8 mouse cellular contexts compared by ENCODE assay signal in the genomic region with DNA sequence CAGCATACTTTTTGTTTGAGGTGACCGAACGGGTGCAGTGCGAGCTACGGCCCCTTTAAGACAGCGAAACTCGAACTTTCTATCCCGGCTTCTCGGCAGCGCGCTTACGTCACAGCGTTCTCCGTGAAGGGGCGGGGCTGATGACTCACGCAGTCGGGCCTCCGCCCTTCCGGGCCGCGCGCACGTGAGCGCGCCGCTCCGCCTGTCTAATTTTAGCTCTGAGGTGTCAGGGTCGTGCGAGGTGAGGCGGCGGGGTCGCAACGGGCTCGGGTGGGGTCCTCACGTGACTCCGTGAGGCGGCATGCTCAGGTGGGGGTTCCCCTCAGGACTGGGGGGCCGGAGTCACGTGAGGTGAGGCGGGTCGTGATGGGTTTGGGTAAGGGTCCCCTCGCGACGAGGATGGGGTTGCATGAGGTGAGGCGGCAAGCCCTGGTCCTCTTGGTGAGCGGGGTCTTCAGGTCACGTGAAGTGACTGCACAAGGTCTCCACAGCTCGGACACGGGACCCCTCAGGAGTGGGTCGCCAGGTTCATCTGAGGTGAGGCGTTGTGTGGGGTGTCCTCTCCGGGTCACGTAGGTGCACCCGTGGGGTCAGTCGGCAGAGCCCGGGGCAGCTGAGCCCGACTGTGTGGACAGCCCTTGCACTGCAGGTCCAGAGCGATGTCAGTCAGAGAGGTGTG. TPM values are rescaled to one million over a fixed set of nuclear protein-coding genes. Genes with fewer than 3 reads are reported as not detected.
DNase-seq lines count a peak whose midpoint lies in the region; ATAC-seq lines count a peak whose summit lies in the region.

No protein-coding gene starts in this region.

- H3K4me2 ChIP-seq in embryonic facial prominence, embryonic 14.5 days (ENCODE audit: low read depth, low read length), result peak overlapping the region; percentile 92
- H3K4me2 ChIP-seq in kidney, embryonic 14.5 days (replicated peaks; ENCODE audit: low read depth, low read length), result peak overlapping the region; percentile 96
- H3K4me2 ChIP-seq in limb, embryonic 15.5 days, result peak overlapping the region; percentile 88

- H3K9me3 ChIP-seq in embryonic facial prominence, embryonic 14.5 days (ENCODE audit: control insufficient read depth, low read length), result no peaks in the 10 kb centered on the region
- H3K9me3 ChIP-seq in kidney, embryonic 14.5 days (ENCODE audit: control insufficient read depth, low read length), result no peaks in the 10 kb centered on the region
- no peaks in the 10 kb centered on the region for H3K9me3 ChIP-seq in limb, embryonic 15.5 days

- ATAC-seq in embryonic facial prominence, embryonic 14.5 days (ENCODE audit: low read depth), result peak; percentile 88
- peak; percentile 86 for ATAC-seq in kidney, embryonic 14.5 days (ENCODE audit: low FRiP score, low TSS enrichment)
- peak; percentile 66 for ATAC-seq in limb, embryonic 15.5 days (ENCODE audit: insufficient number of reproducible peaks, low FRiP score, low TSS enrichment, low read depth)

- H3K36me3 ChIP-seq in embryonic facial prominence, embryonic 14.5 days (ENCODE audit: control insufficient read depth, insufficient read depth, low read length), result no peaks in the 10 kb centered on the region
- no peaks in the 10 kb centered on the region for H3K36me3 ChIP-seq in kidney, embryonic 14.5 days (ENCODE audit: control insufficient read depth, insufficient read depth, low read length)
- H3K36me3 ChIP-seq in limb, embryonic 15.5 days, result no peaks in the 10 kb centered on the region

- peaks cover 4% of the 10 kb centered on the region; the same call in 1 of the 2 replicates for H3K4me1 ChIP-seq in embryonic facial prominence, embryonic 14.5 days (ENCODE audit: control insufficient read depth, insufficient read depth, low read length)
- 0 out of 2 replicates have a peak, but pooled peaks cover 9% of the 10 kb centered on the region for H3K4me1 ChIP-seq in kidney, embryonic 14.5 days (ENCODE audit: control insufficient read depth, insufficient read depth, low read length)
- H3K4me1 ChIP-seq in limb, embryonic 15.5 days, result peaks cover 15% of the 10 kb centered on the region

- H3K4me3 ChIP-seq in embryonic facial prominence, embryonic 14.5 days (ENCODE audit: low read depth, low read length), result peak overlapping the region; percentile 74
- peak overlapping the region; percentile 77 for H3K4me3 ChIP-seq in kidney, embryonic 14.5 days (ENCODE audit: low read length)
- peak overlapping the region; percentile 73 for H3K4me3 ChIP-seq in limb, embryonic 15.5 days

- peak; percentile 91 for DNase-seq in 3T3-L1 (ENCODE audit: low read depth, low spot score)
- peak; percentile 71 to 80 for DNase-seq in adrenal gland, postnatal 4 days (ENCODE audit: low spot score in 2 of 2)
- peak; percentile 96 for DNase-seq in embryonic facial prominence, embryonic 14.5 days (ENCODE audit: low spot score)
- peak; percentile 93 to 95 for DNase-seq in heart, adult 9 months (ENCODE audit: low spot score in 2 of 2)
- DNase-seq in monocyte, adult 2 months (ENCODE audit: low read depth in 1 of 2, low spot score in 2 of 2), result peak; percentile 84 to 93
- peak; percentile 90 to 91 for DNase-seq in spleen, postnatal 36 days (ENCODE audit: low spot score in 2 of 2)

- no peaks in the 10 kb centered on the region for H3K27me3 ChIP-seq in embryonic facial prominence, embryonic 14.5 days (replicated peaks; ENCODE audit: control insufficient read depth, insufficient read depth, low read length)
- no peaks in the 10 kb centered on the region for H3K27me3 ChIP-seq in kidney, embryonic 14.5 days (ENCODE audit: control insufficient read depth, insufficient read depth, low read length)
- H3K27me3 ChIP-seq in limb, embryonic 15.5 days, result no peaks in the 10 kb centered on the region

- peak overlapping the region; percentile 93 for H3K9ac ChIP-seq in embryonic facial prominence, embryonic 14.5 days (ENCODE audit: low read depth, low read length)
- peak overlapping the region; percentile 78 for H3K9ac ChIP-seq in kidney, embryonic 14.5 days (ENCODE audit: low read depth, low read length)
- peak overlapping the region; percentile 71 for H3K9ac ChIP-seq in limb, embryonic 15.5 days

- under 1% methylated on average over 56 of the region's 57 CpGs for WGBS in embryonic facial prominence, embryonic 14.5 days
- WGBS in kidney, embryonic 14.5 days, result under 1% methylated on average over 57 of the region's 57 CpGs
- WGBS in limb, embryonic 15.5 days, result 2% methylated on average over 57 of the region's 57 CpGs

- peak overlapping the region; percentile 80 for H3K27ac ChIP-seq in embryonic facial prominence, embryonic 14.5 days (replicated peaks; ENCODE audit: low read depth, low read length)
- peak overlapping the region; percentile 20; the same call in 1 of the 2 replicates for H3K27ac ChIP-seq in kidney, embryonic 14.5 days (ENCODE audit: low read depth, low read length)
- H3K27ac ChIP-seq in limb, embryonic 15.5 days, result peak overlapping the region; percentile 80

RNA-seq across cellular contexts. Expression of gene Atf3, which starts 6.6 kb away (rescaled TPM):
- total RNA-seq in adrenal gland, postnatal 4 days (2021), result 1 to 10 TPM; 1.8 to 2.3 TPM
- polyA plus RNA-seq in embryonic facial prominence, embryonic 14.5 days (2014; fragmentation: Nextera tagmentation; extraction: Ambion mirVana), result 4.3 and 4.9 TPM in 2 replicates
- 2.1 and 2.3 TPM in 2 replicates for polyA plus RNA-seq in kidney, embryonic 14.5 days (2014; fragmentation: Nextera tagmentation; extraction: Ambion mirVana)
- 8.2 and 11.4 TPM in 2 replicates for polyA plus RNA-seq in limb, embryonic 15.5 days (2015; fragmentation: Nextera tagmentation; extraction: Ambion mirVana)

RNA-seq across cellular contexts. Expression of gene Fam71a, which starts 59.8 kb away (rescaled TPM):
- total RNA-seq in adrenal gland, postnatal 4 days (2021), result not detected
- polyA plus RNA-seq in embryonic facial prominence, embryonic 14.5 days (2014; fragmentation: Nextera tagmentation; extraction: Ambion mirVana), result not detected in 2 replicates
- not detected in 2 replicates for polyA plus RNA-seq in kidney, embryonic 14.5 days (2014; fragmentation: Nextera tagmentation; extraction: Ambion mirVana)
- not detected in 2 replicates for polyA plus RNA-seq in limb, embryonic 15.5 days (2015; fragmentation: Nextera tagmentation; extraction: Ambion mirVana)

Comparison
In these comparisons a context has a peak if more than half of its experiments do, and no peak if none do; other contexts are left out.
1. Peak in every context shown above with its lines: DNase-seq, ATAC-seq, H3K4me3 ChIP-seq and H3K27ac ChIP-seq.
2. H3K27ac ChIP-seq: peak in every context shown above with its lines; median percentile 80 in embryonic facial prominence, embryonic 14.5 days; 80 in limb, embryonic 15.5 days; 20 in kidney, embryonic 14.5 days.